Mouse (Mus musculus): ENCODE data around the gene E330021D16Rik. TPM values are rescaled to one million over a fixed set of nuclear protein-coding genes. Genes with fewer than 3 reads are reported as not detected.

The E330021D16Rik gene
- polyA plus RNA-seq, 1 experiment from 2014 or later = not detected

DNA sequence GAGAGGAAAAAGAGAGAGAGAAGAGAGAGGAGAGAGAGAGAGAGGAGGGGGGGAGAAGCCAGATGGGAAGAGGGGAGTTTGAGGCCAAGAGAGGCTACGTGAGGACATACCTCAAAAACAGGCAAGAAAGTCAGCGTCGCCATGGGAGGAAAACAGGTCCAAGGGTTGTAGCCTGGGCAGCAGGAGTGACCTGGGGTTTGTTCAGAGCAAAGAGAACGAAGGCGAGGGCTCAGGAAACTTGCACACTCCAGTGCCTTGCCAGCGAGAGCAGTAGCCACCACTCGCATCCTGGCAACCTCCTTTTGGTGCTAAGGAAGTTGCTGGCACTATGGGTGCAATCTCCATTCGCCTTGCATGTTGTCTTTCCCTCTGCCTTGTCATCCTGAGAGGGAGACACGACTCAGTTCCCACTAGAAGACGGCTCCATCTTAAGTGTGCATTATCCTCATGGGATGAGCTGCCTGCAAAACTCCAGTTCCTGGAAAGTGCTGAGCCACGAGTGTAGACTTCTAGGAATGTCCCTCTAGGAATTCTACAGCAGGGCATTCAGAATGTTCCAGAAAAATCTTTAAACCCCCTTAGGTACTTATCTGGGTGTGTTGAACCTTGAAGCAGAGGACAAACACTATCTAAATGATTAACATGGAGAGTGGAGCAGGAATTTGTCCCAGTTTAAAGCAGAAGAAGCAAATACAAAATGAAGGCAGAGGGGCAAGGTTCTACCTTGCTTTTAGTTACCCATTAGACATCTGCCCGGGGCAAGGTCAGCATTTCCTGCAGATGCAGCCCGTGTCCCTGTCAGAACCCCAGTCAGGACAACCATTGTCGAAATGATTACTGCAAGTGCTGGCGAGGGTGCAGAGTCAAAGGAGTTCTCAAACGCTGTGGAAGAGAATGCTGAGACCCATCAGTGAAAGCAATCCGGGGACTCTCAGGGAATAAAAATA lies 3.8 kb upstream of the E330021D16Rik start:
- Histone ChIP-seq H3K4me2 (no peak overlapping the region), H3K4me3 (no peak overlapping the region), H3K9ac (no peak overlapping the region), H3K4me1 (no peaks in the 10 kb centered on the region), H3K9me3 (no peaks in the 10 kb centered on the region), H3K36me3 (no peaks in the 10 kb centered on the region), H3K27ac (no peak overlapping the region), H3K27me3 (no peaks in the 10 kb centered on the region)
- no peak for ATAC-seq (ENCODE audit: insufficient number of reproducible peaks, insufficient read depth, low FRiP score, low TSS enrichment, low read depth)
- 79% methylated on average over 17 of the region's 17 CpGs for WGBS

DNA sequence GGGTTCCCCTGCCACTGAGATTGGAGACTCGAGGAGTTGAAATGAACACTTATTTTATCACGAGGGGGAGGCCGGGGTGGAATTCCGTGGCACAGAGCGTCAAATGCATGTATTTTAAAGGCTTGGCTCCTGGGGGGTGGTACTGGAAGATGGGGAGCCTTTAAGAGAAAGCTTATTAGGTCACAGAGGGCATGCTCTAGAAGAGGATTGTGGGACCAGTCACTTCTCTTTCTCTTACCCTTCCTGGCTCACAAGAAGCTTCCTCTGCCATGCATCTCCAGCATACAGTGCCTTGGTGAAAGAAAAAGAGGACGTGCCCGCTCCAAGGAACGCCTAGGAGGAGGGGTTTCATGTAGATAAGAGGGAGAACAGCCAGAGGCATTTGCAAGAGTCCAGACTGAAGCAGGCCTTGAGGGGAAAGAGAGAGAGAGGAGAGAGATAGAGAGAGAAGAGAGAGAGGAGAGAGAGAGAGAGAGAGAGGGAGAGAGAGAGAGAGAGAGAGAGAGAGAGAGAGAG lies 3.0 kb upstream of the E330021D16Rik start:
- no peaks in the 10 kb centered on the region for H3K27me3 ChIP-seq
- ATAC-seq (ENCODE audit: insufficient number of reproducible peaks, insufficient read depth, low FRiP score, low TSS enrichment, low read depth) = no peak

GRCm38 (mm10) chr6:136417864-136418263 lies 2.5 kb upstream of the E330021D16Rik start:
- ATAC-seq (ENCODE audit: insufficient number of reproducible peaks, insufficient read depth, low FRiP score, low TSS enrichment, low read depth) = no peak
- 74% methylated on average over 5 of the region's 5 CpGs for WGBS
- H3K4me3 ChIP-seq = no peak overlapping the region

More for the DNA sequence above, 3.0 kb upstream of the E330021D16Rik start:
- H3K27ac ChIP-seq = no peak overlapping the region
- H3K4me1 ChIP-seq = no peaks in the 10 kb centered on the region
- H3K9ac ChIP-seq = no peak overlapping the region
- H3K4me2 ChIP-seq = no peak overlapping the region
- no peaks in the 10 kb centered on the region for H3K9me3 ChIP-seq
- 62% methylated on average over 8 of the region's 8 CpGs for WGBS
- no peaks in the 10 kb centered on the region for H3K36me3 ChIP-seq
- no peak overlapping the region for H3K4me3 ChIP-seq

DNA sequence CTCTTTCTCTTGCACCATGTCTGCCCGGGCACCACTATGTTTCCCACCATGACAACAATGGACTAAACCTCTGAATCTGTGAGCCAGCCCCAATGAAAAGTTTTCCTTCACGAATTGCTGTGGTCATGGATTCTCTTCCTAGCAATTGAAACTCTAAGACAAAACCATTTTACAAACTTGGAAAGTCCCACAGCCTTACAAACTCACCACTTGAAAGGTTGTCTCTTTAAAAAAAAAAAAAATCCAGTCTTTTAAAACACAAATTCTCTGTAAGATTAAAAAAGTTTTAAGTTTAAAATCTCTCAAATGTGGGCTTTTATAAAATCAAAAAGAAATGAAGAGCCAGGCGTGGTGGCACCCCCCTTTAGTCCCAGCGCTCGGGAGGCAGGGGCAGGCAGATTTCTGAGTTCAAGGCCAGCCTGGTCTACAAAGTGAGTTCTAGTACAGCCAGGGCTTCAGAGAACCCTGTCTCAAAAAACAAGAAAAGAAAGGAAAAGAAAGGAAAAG lies 1.5 kb downstream of the E330021D16Rik start:
- WGBS = 85% methylated on average over 5 of the region's 5 CpGs
- no peak overlapping the region for H3K4me3 ChIP-seq
- H3K4me1 ChIP-seq = no peaks in the 10 kb centered on the region
- no peak overlapping the region for H3K27ac ChIP-seq
- no peaks in the 10 kb centered on the region for H3K27me3 ChIP-seq
- no peaks in the 10 kb centered on the region for H3K9me3 ChIP-seq
- no peak for ATAC-seq (ENCODE audit: insufficient number of reproducible peaks, insufficient read depth, low FRiP score, low TSS enrichment, low read depth)
- no peak overlapping the region for H3K9ac ChIP-seq
- H3K4me2 ChIP-seq = no peak overlapping the region
- H3K36me3 ChIP-seq = no peaks in the 10 kb centered on the region

More at GRCm38 (mm10) chr6:136417864-136418263, 2.5 kb upstream of the E330021D16Rik start:
- no peaks in the 10 kb centered on the region for H3K9me3 ChIP-seq
- H3K9ac ChIP-seq = no peak overlapping the region
- H3K27ac ChIP-seq = no peak overlapping the region
- no peak overlapping the region for H3K4me2 ChIP-seq
- no peaks in the 10 kb centered on the region for H3K4me1 ChIP-seq
- H3K36me3 ChIP-seq = no peaks in the 10 kb centered on the region
- H3K27me3 ChIP-seq = no peaks in the 10 kb centered on the region

DNA sequence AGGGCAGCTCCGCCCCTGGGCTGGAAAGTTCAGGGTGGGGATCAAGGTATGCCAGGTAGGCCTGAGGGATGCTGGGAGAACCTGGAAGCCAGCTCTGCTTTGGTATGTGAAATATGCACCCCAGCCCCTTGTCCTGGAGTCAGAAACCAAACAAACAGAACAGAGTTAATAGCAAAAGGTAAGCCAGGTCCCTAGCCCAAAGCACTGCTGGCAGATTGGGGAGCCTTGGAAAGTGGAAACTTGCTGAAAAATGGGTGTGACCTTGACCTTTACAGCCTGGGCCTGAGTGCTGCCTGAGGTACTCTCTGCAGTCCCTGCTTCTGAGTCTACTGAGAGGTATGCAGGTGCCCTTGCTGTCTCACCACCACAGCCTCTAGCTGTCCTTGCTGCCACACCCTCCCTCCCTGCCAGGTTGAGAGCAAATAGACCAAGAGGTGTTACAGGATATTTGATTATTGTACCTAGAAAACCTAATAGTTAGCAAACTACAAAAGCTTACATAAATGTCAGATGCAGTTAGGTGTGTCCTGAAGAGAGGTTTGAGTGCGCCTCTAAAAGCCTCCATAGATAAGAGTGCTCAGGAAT lies 7.7 kb downstream of the E330021D16Rik start:
- ATAC-seq (ENCODE audit: insufficient number of reproducible peaks, insufficient read depth, low FRiP score, low TSS enrichment, low read depth) = no peak
- WGBS = 78% methylated on average over 2 of the region's 2 CpGs

DNA sequence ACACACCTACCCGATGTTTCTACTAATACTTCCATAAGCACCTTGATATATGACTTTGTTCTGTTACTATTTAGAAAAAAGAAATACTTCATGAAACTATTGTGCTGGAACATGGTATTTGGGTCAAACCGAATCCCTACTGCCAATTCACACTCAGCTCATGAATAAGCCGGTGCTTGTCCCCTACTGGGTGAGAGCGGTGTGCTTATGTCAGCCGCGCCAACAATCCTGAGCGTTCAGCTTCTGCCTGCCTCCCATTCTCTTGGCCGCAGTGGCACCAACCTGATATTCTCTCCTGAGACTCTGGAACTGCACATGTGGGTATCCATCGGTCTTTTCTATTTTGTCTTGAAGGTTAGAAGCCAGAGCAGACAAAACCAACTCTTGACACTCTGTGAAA lies 18.5 kb downstream of the E330021D16Rik start:
- H3K4me3 ChIP-seq = no peak overlapping the region
- H3K27me3 ChIP-seq = no peaks in the 10 kb centered on the region
- no peaks in the 10 kb centered on the region for H3K36me3 ChIP-seq
- WGBS = 92% methylated on average over 9 of the region's 9 CpGs
- H3K4me1 ChIP-seq = no peaks in the 10 kb centered on the region
- no peak overlapping the region for H3K27ac ChIP-seq
- no peak for ATAC-seq (ENCODE audit: insufficient number of reproducible peaks, insufficient read depth, low FRiP score, low TSS enrichment, low read depth)
- H3K9ac ChIP-seq = no peak overlapping the region
- no peak overlapping the region for H3K4me2 ChIP-seq
- H3K9me3 ChIP-seq = no peaks in the 10 kb centered on the region

More for the DNA sequence above, 7.7 kb downstream of the E330021D16Rik start:
- Histone ChIP-seq H3K4me2 (no peak overlapping the region), H3K4me3 (no peak overlapping the region), H3K9me3 (no peaks in the 10 kb centered on the region), H3K9ac (no peak overlapping the region), H3K27ac (no peak overlapping the region), H3K27me3 (no peaks in the 10 kb centered on the region), H3K36me3 (no peaks in the 10 kb centered on the region), H3K4me1 (no peaks in the 10 kb centered on the region)

- H3K27ac ChIP-seq = no peak overlapping the region
- 72% methylated on average over 9 of the region's 9 CpGs for WGBS
- no peak overlapping the region for H3K4me3 ChIP-seq
- H3K27me3 ChIP-seq = no peaks in the 10 kb centered on the region
- H3K36me3 ChIP-seq = no peaks in the 10 kb centered on the region
- ATAC-seq (ENCODE audit: insufficient number of reproducible peaks, insufficient read depth, low FRiP score, low TSS enrichment, low read depth) = no peak
- H3K4me2 ChIP-seq = no peak overlapping the region
- H3K4me1 ChIP-seq = no peaks in the 10 kb centered on the region
- no peak overlapping the region for H3K9ac ChIP-seq
- H3K9me3 ChIP-seq = no peaks in the 10 kb centered on the region
Measured at GRCm38 (mm10) chr6:136390262-136390661, 25.1 kb downstream of the E330021D16Rik start.

GRCm38 (mm10) chr6:136385287-136385686 lies 30.1 kb downstream of the E330021D16Rik start:
- H3K27me3 ChIP-seq = no peaks in the 10 kb centered on the region
- ATAC-seq (ENCODE audit: insufficient number of reproducible peaks, insufficient read depth, low FRiP score, low TSS enrichment, low read depth) = no peak
- H3K4me1 ChIP-seq = no peaks in the 10 kb centered on the region
- H3K9me3 ChIP-seq = no peaks in the 10 kb centered on the region
- WGBS = 69% methylated on average over 7 of the region's 7 CpGs
- no peaks in the 10 kb centered on the region for H3K36me3 ChIP-seq
- H3K27ac ChIP-seq = no peak overlapping the region
- H3K4me3 ChIP-seq = no peak overlapping the region
- H3K9ac ChIP-seq = no peak overlapping the region
- no peak overlapping the region for H3K4me2 ChIP-seq

GRCm38 (mm10) chr6:136383218-136383617 lies 32.2 kb downstream of the E330021D16Rik start:
- no peaks in the 10 kb centered on the region for H3K4me1 ChIP-seq
- no peaks in the 10 kb centered on the region for H3K27me3 ChIP-seq
- no peak for ATAC-seq (ENCODE audit: insufficient number of reproducible peaks, insufficient read depth, low FRiP score, low TSS enrichment, low read depth)
- H3K27ac ChIP-seq = no peak overlapping the region
- H3K4me3 ChIP-seq = no peak overlapping the region
- H3K9me3 ChIP-seq = no peaks in the 10 kb centered on the region
- H3K36me3 ChIP-seq = no peaks in the 10 kb centered on the region
- WGBS = 80% methylated on average over 3 of the region's 3 CpGs
- H3K4me2 ChIP-seq = no peak overlapping the region
- H3K9ac ChIP-seq = no peak overlapping the region

DNA sequence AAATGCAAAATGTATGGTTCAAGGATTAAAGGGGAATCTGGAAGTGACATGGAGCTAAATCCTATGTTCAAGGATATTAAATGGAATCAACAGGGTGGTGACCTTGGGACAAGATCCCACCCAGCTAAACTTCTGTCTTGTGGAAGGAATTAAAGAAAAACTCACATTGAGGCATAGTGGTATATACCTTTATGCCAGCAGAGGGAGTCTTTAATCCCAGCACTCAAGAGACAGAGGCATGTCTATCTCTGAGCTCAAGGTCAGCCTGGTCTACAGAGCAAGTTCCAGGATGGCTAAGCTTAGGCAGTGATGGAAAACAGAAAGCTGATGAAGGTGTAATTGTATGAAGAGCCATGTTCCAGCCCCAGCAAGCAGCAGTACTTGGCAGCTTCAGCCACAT lies 39.3 kb downstream of the E330021D16Rik start:
- H3K4me3 ChIP-seq = no peak overlapping the region
- no peaks in the 10 kb centered on the region for H3K36me3 ChIP-seq
- H3K4me2 ChIP-seq = no peak overlapping the region
- no peak for ATAC-seq (ENCODE audit: insufficient number of reproducible peaks, insufficient read depth, low FRiP score, low TSS enrichment, low read depth)
- H3K27ac ChIP-seq = no peak overlapping the region
- no peak overlapping the region for H3K9ac ChIP-seq
- H3K9me3 ChIP-seq = no peaks in the 10 kb centered on the region; the same call in 1 of the 2 replicates
- no peaks in the 10 kb centered on the region for H3K4me1 ChIP-seq
- no peaks in the 10 kb centered on the region for H3K27me3 ChIP-seq

DNA sequence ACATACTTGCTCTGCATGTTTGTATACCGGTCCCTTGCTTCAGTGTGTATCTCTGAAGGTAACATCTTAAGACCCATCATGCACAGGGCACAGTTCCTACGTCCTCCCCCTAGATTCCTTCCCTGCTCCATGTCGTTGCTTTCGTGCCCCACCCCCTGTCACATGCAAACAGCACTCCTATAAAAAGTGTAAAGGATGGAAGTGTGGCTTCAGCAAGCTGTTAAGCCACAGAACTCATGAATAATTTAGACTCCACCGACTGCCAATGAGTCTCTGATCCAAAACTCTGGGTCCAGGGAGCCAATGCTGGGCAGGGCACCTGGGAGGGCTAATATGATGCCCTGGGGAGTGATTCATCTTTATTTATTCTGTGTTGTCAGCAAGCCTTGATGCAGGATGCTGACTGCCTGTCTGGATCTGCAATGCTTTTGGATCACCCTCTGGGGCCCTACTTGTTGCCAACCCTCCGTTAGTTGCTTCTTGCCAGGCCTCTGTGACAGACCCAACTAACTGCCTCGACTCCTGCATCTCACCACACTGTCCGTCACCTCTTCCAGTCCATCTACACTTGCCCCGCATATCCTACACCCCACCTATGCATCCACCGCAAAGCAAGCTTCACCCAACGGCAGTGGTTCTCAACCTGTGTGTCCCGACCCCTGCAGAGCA lies 50.8 kb downstream of the E330021D16Rik start:
- 83% methylated on average over 12 of the region's 12 CpGs for WGBS
- Histone ChIP-seq H3K4me1 (no peaks in the 10 kb centered on the region), H3K36me3 (no peaks in the 10 kb centered on the region), H3K9ac (no peak overlapping the region), H3K4me2 (no peak overlapping the region), H3K27ac (no peak overlapping the region), H3K27me3 (no peaks in the 10 kb centered on the region), H3K4me3 (no peak overlapping the region), H3K9me3 (no peaks in the 10 kb centered on the region)
- ATAC-seq (ENCODE audit: insufficient number of reproducible peaks, insufficient read depth, low FRiP score, low TSS enrichment, low read depth) = no peak

All from embryonic facial prominence, embryonic 13.5 days (tissue).